Mouse (Mus musculus) liver, postnatal 0 days (tissue): ENCODE data around the gene Lrmda.

Source experiments
- CTCF ChIP-seq: sonication (generic); IDR thresholded peaks from 2 replicates; pipeline ENCODE4 v1.5.1; 2016; ENCODE audit warnings: antibody characterized with exemption, low read depth
- EP300 ChIP-seq: IDR thresholded peaks from 2 replicates; pipeline ENCODE4 v1.6.1; 2016; ENCODE audit warnings: antibody characterized with exemption, low read depth, mild to moderate bottlenecking

GRCm38 (mm10) chr14:22055630-22056029 is 36.1 kb downstream of the Lrmda start:
- TF ChIP-seq EP300 (no peak), CTCF (no peak)
